Mouse (Mus musculus) skeletal muscle tissue, adult 2 months (tissue): ENCODE measurements around the gene Bst2.
A peak's percentile ranks its signal among the peaks of the same experiment; 100 is the strongest.

Experiments
- DNase-seq: peaks from one replicate; pipeline ENCODE4 v3.0.0-alpha.2; 2012; ENCODE audit warnings: low read depth, low spot score

Gene Bst2

DNA sequence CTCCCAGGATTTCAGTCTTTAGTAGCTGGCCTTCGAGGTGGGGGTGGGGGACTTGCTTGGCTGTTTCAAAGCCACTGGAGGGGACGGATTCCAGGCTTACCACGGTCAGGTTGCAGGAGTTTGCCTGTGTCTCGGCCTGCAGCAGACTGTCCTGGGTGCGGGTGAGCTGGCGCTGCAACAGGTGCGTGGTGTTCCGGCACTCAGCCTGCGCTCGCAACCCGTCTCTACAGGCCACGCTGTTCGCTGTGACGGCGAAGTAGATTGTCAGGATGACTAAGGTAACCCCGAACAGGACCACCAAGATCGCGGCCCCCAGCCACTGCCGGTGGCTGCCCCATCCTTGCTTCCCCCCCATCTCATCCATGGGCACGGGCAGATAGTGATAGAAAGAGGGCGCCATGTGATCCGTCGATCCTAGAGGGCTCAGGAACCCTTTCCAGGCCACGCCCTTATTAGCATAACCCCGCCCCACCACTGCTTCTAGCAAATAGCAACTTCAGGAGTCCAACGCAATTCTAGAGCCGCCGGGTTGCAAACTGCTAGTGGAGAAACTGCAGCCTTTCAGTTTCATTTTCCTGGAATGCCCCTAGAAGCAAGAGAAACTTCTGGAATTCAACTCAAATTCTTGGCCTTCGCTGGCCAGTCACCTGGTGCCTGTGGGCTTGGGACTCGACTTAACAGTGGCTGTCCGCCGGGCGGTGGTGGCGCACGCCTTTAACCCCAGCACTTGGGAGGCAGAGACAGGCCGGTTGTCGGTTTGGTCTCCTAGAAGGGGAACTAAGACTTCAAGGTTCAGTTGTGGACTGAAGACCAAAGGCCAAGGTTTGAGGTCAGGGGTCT, at the start of gene Bst2:
TSS of gene Bst2 (minus strand) at position 429 of the 840 bp plus-strand sequence.
- DNase-seq = peak; percentile 83

GRCm38 (mm10) chr8:71586891-71587290, 49.6 kb upstream of the Bst2 start:
- DNase-seq = no peak

- DNase-seq = no peak
Measured at GRCm38 (mm10) chr8:71580201-71580600, 42.9 kb upstream of the Bst2 start.

DNA sequence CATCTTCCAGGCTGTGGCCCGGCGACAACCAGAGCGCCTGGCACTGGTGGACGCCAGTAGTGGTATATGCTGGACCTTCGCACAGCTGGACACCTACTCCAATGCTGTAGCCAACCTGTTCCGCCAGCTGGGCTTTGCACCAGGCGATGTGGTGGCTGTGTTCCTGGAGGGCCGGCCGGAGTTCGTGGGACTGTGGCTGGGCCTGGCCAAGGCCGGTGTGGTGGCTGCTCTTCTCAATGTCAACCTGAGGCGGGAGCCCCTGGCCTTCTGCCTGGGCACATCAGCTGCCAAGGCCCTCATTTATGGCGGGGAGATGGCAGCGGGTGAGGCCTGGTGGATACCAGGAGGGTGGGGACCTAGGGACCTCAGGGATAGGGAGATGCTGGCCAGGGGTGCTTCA, 42.2 kb upstream of the Bst2 start:
- peak; percentile 78 for DNase-seq

DNA sequence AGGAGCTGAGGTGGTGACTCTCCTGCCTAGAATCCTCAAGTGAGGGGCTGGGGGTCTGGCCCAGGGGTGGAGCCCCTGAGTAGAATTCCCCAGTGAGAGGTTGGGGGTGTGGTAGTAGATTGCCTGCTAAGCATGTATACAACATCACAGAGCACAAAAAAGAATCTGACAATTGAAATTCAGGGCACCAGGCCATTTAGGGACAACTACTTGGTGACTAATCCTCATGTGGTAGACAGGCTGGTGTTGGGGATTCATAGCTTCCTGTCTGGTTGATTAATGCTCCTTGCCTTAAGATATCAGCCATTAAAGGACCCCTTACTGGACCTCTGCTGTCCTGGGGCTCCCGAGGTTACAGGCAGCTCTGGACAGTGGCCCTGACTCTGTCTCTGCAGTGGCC, 41.8 kb upstream of the Bst2 start:
- DNase-seq = no peak

DNA sequence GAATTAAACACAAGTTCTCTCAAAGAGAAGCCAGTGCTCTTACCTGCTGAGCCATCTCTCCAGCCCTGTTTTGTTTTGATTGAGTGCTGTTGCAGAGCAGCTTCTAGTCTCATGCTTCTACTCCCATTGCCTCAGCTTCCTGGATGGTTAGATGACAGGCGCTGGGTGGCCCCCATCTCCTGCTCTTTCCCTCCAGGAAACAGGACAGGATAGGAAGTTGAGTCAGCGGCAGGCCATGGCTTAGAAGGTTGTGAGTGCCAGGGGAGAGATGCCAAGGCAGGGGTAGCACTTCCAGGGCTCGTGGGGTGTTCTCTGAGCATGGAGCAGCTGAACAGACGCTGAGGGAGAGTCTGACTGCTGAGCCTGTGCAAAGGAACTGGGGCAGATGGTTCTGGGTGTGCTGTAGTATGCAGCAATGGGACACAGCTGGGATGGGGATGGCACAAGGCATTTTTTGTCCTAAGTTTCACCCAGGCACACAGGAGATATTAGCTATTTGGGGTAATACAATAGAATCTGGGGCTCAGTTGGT, 40.7 kb upstream of the Bst2 start:
- DNase-seq = no peak

GRCm38 (mm10) chr8:71575020-71575419, 37.8 kb upstream of the Bst2 start:
- DNase-seq = no peak

GRCm38 (mm10) chr8:71574426-71574825, 37.2 kb upstream of the Bst2 start:
- no peak for DNase-seq

- DNase-seq = no peak
Measured at GRCm38 (mm10) chr8:71572847-71573633, 35.8 kb upstream of the Bst2 start.

DNA sequence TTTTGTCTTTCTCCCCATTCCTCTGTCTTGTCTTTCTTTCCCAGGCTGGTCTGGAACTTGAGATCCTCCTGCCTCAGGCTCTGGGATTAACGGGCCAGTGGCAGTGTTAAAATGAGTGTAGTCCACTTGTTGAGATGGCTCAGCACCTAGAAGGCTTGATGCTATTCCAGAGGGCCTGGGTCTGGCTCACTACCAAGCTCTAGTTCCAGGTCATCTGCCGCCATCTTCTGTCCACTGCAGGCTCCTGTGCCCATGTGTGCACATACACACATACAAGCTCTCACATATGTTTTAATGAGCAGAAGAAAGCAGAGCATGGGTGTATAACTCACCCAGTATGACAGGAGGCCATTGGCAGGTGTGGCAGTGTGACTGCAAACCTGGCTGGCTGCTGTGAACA, 34.8 kb upstream of the Bst2 start:
- DNase-seq = no peak

GRCm38 (mm10) chr8:71570291-71570954, 33.2 kb upstream of the Bst2 start:
- peak; percentile 89 for DNase-seq

- DNase-seq = peak; percentile 79
Measured at GRCm38 (mm10) chr8:71569366-71570290, 32.4 kb upstream of the Bst2 start.

- no peak for DNase-seq
Measured at GRCm38 (mm10) chr8:71568941-71569340, 31.7 kb upstream of the Bst2 start.

- peak; percentile 84 for DNase-seq
Measured at GRCm38 (mm10) chr8:71568387-71568937, 31.2 kb upstream of the Bst2 start, which contains the start of gene Slc27a1. Gene Slc27a1, plus strand, starts transcription at chr8:71568882.

- no peak for DNase-seq
Measured at GRCm38 (mm10) chr8:71567587-71567986, 30.3 kb upstream of the Bst2 start.

DNA sequence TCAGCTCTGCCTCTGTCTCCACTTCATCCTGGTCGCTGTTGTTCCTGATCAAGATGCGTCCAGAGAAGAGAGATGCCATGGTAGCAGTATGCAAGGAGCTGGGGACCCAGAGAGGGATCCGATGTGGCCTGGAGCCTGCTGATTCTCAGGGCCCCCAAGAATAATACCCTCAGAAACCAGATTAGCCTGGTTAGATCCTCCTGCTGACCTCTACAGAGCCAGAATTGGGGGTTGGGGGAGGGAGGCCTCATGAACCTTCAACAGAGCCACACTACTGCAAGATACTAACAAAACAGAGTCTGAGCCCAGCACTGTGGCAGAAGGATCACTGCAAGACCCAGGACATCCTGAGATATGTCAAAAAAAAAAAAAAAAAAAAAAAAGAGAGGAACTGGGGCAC, 29.2 kb upstream of the Bst2 start, which contains the start of gene Nxnl1:
TSS of gene Nxnl1 (minus strand) at position 101 of the 400 bp plus-strand sequence.
- DNase-seq = no peak

- no peak for DNase-seq
Measured at GRCm38 (mm10) chr8:71563992-71564391, 26.7 kb upstream of the Bst2 start.

- peak; percentile 51 for DNase-seq
Measured at GRCm38 (mm10) chr8:71562751-71563150, 25.5 kb upstream of the Bst2 start.

DNA sequence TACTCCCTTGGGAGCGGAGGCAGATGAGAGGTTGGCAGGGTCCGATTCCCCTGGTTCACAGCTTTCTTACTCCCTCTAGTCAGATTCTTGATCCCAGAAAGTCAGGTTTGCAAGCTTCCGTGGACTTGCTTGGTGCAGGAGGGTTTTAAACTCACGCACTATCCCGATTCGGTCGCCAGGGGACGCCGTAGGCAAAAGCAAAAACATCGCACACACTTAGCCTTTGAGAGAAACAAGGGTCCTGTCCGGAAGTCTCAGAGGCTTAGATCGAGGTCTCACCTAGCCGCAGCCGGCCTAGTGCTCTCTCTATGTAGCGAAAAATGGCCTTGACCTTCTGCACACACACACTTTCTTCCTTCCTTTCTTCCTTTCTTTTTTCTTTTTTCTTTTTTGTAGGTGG, 24.1 kb upstream of the Bst2 start:
- peak; percentile 59 for DNase-seq

- no peak for DNase-seq
Measured at GRCm38 (mm10) chr8:71560765-71561164, 23.5 kb upstream of the Bst2 start.
